Mouse (Mus musculus) heart, postnatal 36 days (tissue): ENCODE measurements around the gene Tacr2. TPM values are rescaled to one million over a fixed set of nuclear protein-coding genes. Genes with fewer than 3 reads are reported as not detected.

Experiments
- DNase-seq, 2 experiments: peaks; one replicate each; pipeline ENCODE4 v3.0.0; 2021 to 2022
- intact Hi-C: fragments of 180-260 bp; cut with DNase I; formaldehyde crosslinking; loops from one replicate; pipeline ENCODE4 v1.15.1; 2025
- total RNA-seq, 2 experiments: library from RNA; stranded (reverse); gene quantifications; 2 replicates each; pipeline ENCODE4 v1.2.3; 2021

The Tacr2 gene
- total RNA-seq, 2 experiments from 2014 or later, result not detected

GRCm38 (mm10) chr10:62294112-62294511, 41.9 kb downstream of the Tacr2 start:
- intact Hi-C loops, result no loop called here
- DNase-seq, result no peak

- intact Hi-C loops, result no loop called here
- DNase-seq, result no peak
Measured at GRCm38 (mm10) chr10:62296086-62296872, 44.0 kb downstream of the Tacr2 start.

- DNase-seq, result peak; percentile 38 to 47
- intact Hi-C loops, result loop anchor here (2.0 kb wide), 1 partner anchor 39 kb away; no protein-coding TSS in a partner anchor
Measured at GRCm38 (mm10) chr10:62300006-62300827, 48.0 kb downstream of the Tacr2 start.

- intact Hi-C loops, result no loop called here
- DNase-seq, result no peak
Measured at GRCm38 (mm10) chr10:62305090-62305489, 52.9 kb downstream of the Tacr2 start.

- intact Hi-C loops, result no loop called here
- no peak for DNase-seq
Measured at GRCm38 (mm10) chr10:62306483-62306882, 54.2 kb downstream of the Tacr2 start.

GRCm38 (mm10) chr10:62308896-62309491, 56.8 kb downstream of the Tacr2 start:
- intact Hi-C loops, result no loop called here
- DNase-seq, result no peak

GRCm38 (mm10) chr10:62309593-62309992, 57.4 kb downstream of the Tacr2 start:
- intact Hi-C loops, result no loop called here
- DNase-seq, result no peak

GRCm38 (mm10) chr10:62310259-62311039, 58.2 kb downstream of the Tacr2 start:
- no peak for DNase-seq
- intact Hi-C loops, result no loop called here

- DNase-seq, result peak; percentile 58 to 60
- intact Hi-C loops, result no loop called here
Measured at GRCm38 (mm10) chr10:62311464-62311863, 59.2 kb downstream of the Tacr2 start.

- no peak for DNase-seq
- intact Hi-C loops, result no loop called here
Measured at GRCm38 (mm10) chr10:62313140-62313539, 60.9 kb downstream of the Tacr2 start.

GRCm38 (mm10) chr10:62313885-62314424, 61.7 kb downstream of the Tacr2 start:
- intact Hi-C loops, result no loop called here

More at GRCm38 (mm10) chr10:62313885-62314424, 61.7 kb downstream of the Tacr2 start:
- peak in 1 of 2 experiments; percentile 43 for DNase-seq

Other genes starting within 250 kb of the Tacr2 start
- gene Neurog3, start 119.3 kb upstream of the Tacr2 start, total RNA-seq, result not detected
- gene Fam241b, start 108.5 kb upstream of the Tacr2 start, total RNA-seq, result 1 to 10 TPM; 1.7 to 2.6 TPM
- 1 to 10 TPM; 7.3 to 8.2 TPM for gene Tspan15, start 21.2 kb upstream of the Tacr2 start, total RNA-seq
- 100 to 1,000 TPM in 1 of 2 experiments, 10 to 100 TPM in 1; 99.7 to 113 TPM for gene Hk1, start 127.5 kb downstream of the Tacr2 start, total RNA-seq
- gene Hkdc1, start 170.1 kb downstream of the Tacr2 start, total RNA-seq, result not detected
- under 1 TPM in 1 of 2 experiments, not detected in 1; 0.58 TPM for gene 4930507D05Rik, start 197.1 kb downstream of the Tacr2 start, total RNA-seq
- gene Supv3l1, start 197.3 kb downstream of the Tacr2 start, total RNA-seq, result 10 to 100 TPM; 34.8 to 35.7 TPM
- gene Vps26a, start 234.4 kb downstream of the Tacr2 start, total RNA-seq, result 10 to 100 TPM; 46.5 to 46.6 TPM